Mouse (Mus musculus): ENCODE results near the gene Pip4p1. TPM values are rescaled to one million over a fixed set of nuclear protein-coding genes. Genes with fewer than 3 reads are reported as not detected.

Pip4p1 gene
- total and polyA plus RNA-seq, 3 experiments = 18.1 to 35.5 (median 28.1) TPM

DNA sequence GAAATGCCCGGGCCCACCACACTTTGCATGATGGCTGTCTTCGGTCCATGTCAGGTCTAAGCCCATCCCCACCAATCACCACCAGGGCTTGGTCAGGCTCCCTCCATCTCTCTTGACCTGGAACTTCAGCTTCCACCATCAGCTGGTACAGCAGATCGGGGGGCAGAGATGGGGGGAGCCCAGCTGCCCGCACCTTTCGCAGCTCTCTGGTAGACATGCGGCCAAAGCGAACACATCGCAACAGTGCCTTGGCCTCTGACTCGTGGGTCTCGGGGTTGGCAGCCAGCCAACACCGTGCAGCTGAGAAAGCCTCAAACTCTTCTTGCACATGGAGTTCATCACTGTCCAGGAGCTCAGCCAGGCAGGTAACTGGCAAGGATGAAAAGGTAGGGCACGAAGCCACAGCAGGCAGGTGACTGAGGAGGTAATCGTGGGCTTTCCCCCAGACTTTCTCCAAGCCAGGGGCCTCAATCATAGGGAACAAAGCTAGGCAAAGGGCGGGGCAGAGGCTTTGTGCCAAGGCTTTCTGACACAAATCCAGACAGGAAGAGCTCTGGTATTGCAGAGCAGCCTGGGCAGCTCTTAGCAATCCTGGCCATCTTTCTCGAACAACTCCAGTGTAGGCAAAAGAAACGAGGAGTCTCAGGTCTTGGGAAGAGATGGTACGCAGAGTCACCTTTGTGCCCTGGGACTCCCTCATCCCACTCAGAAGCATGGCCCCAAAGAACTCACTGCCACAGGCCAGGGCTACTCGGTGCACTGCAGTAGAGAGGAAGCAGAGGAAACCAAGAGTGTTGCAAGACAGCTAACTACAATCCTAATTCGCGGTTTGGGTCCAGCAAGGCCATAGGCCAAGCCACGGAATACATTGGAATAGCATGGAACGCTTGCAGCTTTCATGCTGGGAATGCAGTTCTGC, 37.9 kb downstream of the Pip4p1 start:
- no peak for DNase-seq (ENCODE audit: extremely low read depth)
- Histone ChIP-seq H3K4me1 (ENCODE audit: control insufficient read depth in 1 of 2, insufficient read depth in 2 of 2) (peaks cover 0 to 6% of the 10 kb centered on the region in 2 experiments; a peak in 2 of 4 replicates), H3K4me2 (ENCODE audit: insufficient read depth, low read depth, poor library complexity, severe bottlenecking) (no peak overlapping the region), H3K9me3 (replicated peaks; ENCODE audit: low read length) (no peaks in the 10 kb centered on the region), H3K79me2 (replicated peaks; ENCODE audit: control insufficient read depth, extremely low read depth, insufficient read depth, poor library complexity, severe bottlenecking) (no peaks in the 10 kb centered on the region), H3K27ac (ENCODE audit: insufficient read depth, low read depth) (no peak overlapping the region), H3K36me3 (replicated peaks in 1 of 2; ENCODE audit: control insufficient read depth in 1 of 2, insufficient read depth in 1 of 2, low read length in 1 of 2) (no peaks in the 10 kb centered on the region), H3K27me3 (replicated peaks) (no peaks in the 10 kb centered on the region), H3K4me3 (replicated peaks in 1 of 3; ENCODE audit: low read depth in 2 of 3, low read length in 2 of 3, poor library complexity in 1 of 3) (no peak overlapping the region), H3K9ac (ENCODE audit: insufficient read depth, low read depth) (no peak overlapping the region)
- TF ChIP-seq JUN (IDR thresholded peaks at IDR 0.05; ENCODE audit: insufficient read depth, low read depth, low read length) (no peak), ELF1 (IDR thresholded peaks at IDR 0.05; ENCODE audit: low read depth, low read length) (no peak), CTCF (conservative IDR thresholded peaks at IDR 0.05 in 1 of 2, IDR thresholded peaks at IDR 0.05 in 1 of 2; ENCODE audit: low read depth in 2 of 2, low read length in 2 of 2) (no peak), IRF4 (IDR thresholded peaks at IDR 0.05; ENCODE audit: low read depth, low read length) (no peak), NRF1 (IDR thresholded peaks at IDR 0.05; ENCODE audit: low read depth, low read length) (no peak), MAFK (IDR thresholded peaks at IDR 0.05; ENCODE audit: insufficient replicate concordance, low read length) (no peak), HCFC1 (IDR thresholded peaks at IDR 0.05; ENCODE audit: low read depth, low read length) (no peak), SMC3 (IDR thresholded peaks at IDR 0.05; ENCODE audit: low read depth, low read length) (no peak), BHLHE40 (IDR thresholded peaks at IDR 0.05; ENCODE audit: low read depth, low read length) (no peak), POLR2AphosphoS2 (IDR thresholded peaks at IDR 0.05; ENCODE audit: low read depth, low read length) (no peak), ZC3H11A (IDR thresholded peaks at IDR 0.05; ENCODE audit: low read depth, low read length) (no peak), ZNF384 (IDR thresholded peaks at IDR 0.05; ENCODE audit: low read depth, low read length) (no peak), USF2 (conservative IDR thresholded peaks at IDR 0.05; ENCODE audit: low read depth, low read length) (no peak), UBTF (IDR thresholded peaks at IDR 0.05; ENCODE audit: low read depth, low read length) (no peak), EP300 (IDR thresholded peaks at IDR 0.05; ENCODE audit: low read length) (no peak), ZMIZ1 (IDR thresholded peaks at IDR 0.05; ENCODE audit: low read depth, low read length) (no peak)
- in situ Hi-C loops (cut with MboI; ENCODE audit: low pct_ligation_motif_present, low pct_unique_long_range_greater_than_20kb, low sequenced_read_pairs) = no loop called here
- dilution Hi-C loops (cut with MboI; ENCODE audit: extremely low pct_ligation_motif_present, extremely low pct_unique_long_range_greater_than_20kb, low sequenced_read_pairs) = no loop called here

- peaks cover 0 to 6% of the 10 kb centered on the region in 2 experiments; a peak in 2 of 4 replicates for H3K4me1 ChIP-seq (ENCODE audit: control insufficient read depth in 1 of 2, insufficient read depth in 2 of 2)
- no peak for DNase-seq (ENCODE audit: extremely low read depth)
- H3K9me3 ChIP-seq (replicated peaks; ENCODE audit: low read length) = no peaks in the 10 kb centered on the region
- H3K4me3 ChIP-seq (replicated peaks in 1 of 3; ENCODE audit: low read depth in 2 of 3, low read length in 2 of 3, poor library complexity in 1 of 3) = no peak overlapping the region
- no peak overlapping the region for H3K9ac ChIP-seq (ENCODE audit: insufficient read depth, low read depth)
- no peak overlapping the region for H3K4me2 ChIP-seq (ENCODE audit: insufficient read depth, low read depth, poor library complexity, severe bottlenecking)
- dilution Hi-C loops (cut with MboI; ENCODE audit: extremely low pct_ligation_motif_present, extremely low pct_unique_long_range_greater_than_20kb, low sequenced_read_pairs) = no loop called here
- H3K79me2 ChIP-seq (replicated peaks; ENCODE audit: control insufficient read depth, extremely low read depth, insufficient read depth, poor library complexity, severe bottlenecking) = no peaks in the 10 kb centered on the region
- H3K36me3 ChIP-seq (replicated peaks in 1 of 2; ENCODE audit: control insufficient read depth in 1 of 2, insufficient read depth in 1 of 2, low read length in 1 of 2) = no peaks in the 10 kb centered on the region
- TF ChIP-seq E2F4 (IDR thresholded peaks at IDR 0.05; ENCODE audit: insufficient replicate concordance, low read depth, low read length) (no peak), KAT2A (IDR thresholded peaks at IDR 0.05; ENCODE audit: insufficient replicate concordance, low read length) (no peak), TBP (conservative IDR thresholded peaks at IDR 0.05; ENCODE audit: low read depth, low read length) (no peak), CTCF (conservative IDR thresholded peaks at IDR 0.05 in 1 of 2, IDR thresholded peaks at IDR 0.05 in 1 of 2; ENCODE audit: low read depth in 2 of 2, low read length in 2 of 2) (no peak)
- H3K27ac ChIP-seq (ENCODE audit: insufficient read depth, low read depth) = no peak overlapping the region
- H3K27me3 ChIP-seq (replicated peaks) = no peaks in the 10 kb centered on the region
- in situ Hi-C loops (cut with MboI; ENCODE audit: low pct_ligation_motif_present, low pct_unique_long_range_greater_than_20kb, low sequenced_read_pairs) = no loop called here
These were observed 38.6 kb downstream of the Pip4p1 start for GRCm38 (mm10) chr14:50892091-50892490.

All from CH12.LX (cell line).